Mouse (Mus musculus): ENCODE data around the gene Tbx19.

Gene Tbx19

GRCm38 (mm10) chr1:165160723-165161405 lies at the start of gene Tbx19:
Gene Tbx19, minus strand, starts transcription at chr1:165160773.
- DNase-seq (ENCODE audit: low read depth, low spot score): no peak

DNA sequence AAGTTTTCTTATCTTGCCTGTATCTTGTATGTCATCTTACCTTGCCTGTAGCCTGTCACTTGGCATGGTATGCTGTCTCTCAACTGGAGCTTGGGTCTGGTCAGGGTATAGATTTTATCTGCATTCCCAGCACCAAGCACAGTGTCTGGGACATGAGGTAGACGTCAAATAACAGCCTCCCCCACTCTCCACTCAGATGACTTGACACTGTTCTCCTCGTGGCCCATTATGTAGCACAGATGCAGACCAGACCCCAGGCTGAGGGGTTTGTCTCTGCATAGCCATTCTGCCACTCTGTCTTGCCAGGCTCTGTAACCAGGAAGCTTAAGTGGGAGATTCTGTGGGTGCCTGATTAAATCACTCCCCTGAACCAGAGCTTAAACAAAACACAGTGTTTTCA lies 45.0 kb upstream of the Tbx19 start:
- no peak for DNase-seq (ENCODE audit: low read depth, low spot score)

DNA sequence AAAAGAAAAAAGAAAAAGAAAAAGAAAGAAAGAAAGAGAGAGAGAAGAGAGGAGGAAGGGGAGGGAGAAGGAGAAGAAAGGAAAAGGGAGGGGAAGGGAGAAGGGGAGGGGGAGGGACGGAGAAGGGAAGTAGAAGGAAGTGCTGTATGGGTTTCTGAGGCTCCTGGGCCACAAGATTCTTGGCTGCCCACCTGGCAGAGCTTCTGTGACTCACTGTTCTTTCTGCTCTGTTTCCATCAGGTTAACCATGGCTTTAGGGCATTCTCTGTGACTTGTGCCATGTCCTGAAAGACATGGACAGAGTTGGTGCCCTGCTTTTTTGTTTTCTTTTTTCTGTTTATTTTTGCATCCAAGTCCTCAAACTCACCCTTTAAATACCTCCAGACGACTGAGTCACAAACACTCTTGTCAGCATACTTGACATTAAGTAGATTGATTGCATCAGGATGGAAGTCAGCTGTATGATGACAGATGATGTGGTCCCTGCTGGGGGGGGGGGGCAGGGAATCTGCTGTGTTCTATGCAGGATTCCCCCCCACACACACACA lies 43.0 kb upstream of the Tbx19 start:
- DNase-seq (ENCODE audit: low read depth, low spot score): no peak

DNA sequence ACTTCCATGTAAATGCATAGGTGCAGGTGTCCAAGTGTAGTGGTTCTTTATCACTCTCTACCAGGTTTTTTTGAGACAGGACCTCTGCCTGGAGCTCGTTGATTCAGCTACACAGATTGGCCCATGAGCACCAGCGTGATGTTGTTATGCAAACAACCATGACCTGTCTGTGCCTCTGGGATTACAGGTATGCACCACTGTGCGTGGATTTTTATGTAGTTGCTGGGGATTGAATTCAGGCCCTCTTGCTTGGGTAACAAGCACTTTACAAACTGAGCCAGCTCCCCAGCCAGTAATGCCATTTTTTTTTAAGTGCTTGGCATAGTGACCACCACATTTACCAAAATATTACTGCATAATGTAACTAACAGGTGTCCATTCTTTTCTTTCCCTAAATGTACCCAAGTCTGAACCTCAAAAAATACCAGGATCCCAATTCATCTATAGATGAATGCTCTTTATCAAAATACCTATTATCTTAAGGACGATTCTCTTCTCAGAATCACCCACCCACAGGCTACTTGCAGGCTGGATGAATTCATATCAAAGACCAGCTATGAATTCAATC lies 41.0 kb upstream of the Tbx19 start:
- DNase-seq (ENCODE audit: low read depth, low spot score): no peak

GRCm38 (mm10) chr1:165200748-165201147 lies 40.2 kb upstream of the Tbx19 start:
- DNase-seq (ENCODE audit: low read depth, low spot score): no peak

GRCm38 (mm10) chr1:165199639-165200038 lies 39.1 kb upstream of the Tbx19 start:
- DNase-seq (ENCODE audit: low read depth, low spot score): no peak

GRCm38 (mm10) chr1:165198951-165199350 lies 38.4 kb upstream of the Tbx19 start:
- no peak for DNase-seq (ENCODE audit: low read depth, low spot score)

GRCm38 (mm10) chr1:165197875-165198274 lies 37.3 kb upstream of the Tbx19 start:
- no peak for DNase-seq (ENCODE audit: low read depth, low spot score)

- DNase-seq (ENCODE audit: low read depth, low spot score): no peak
Measured at GRCm38 (mm10) chr1:165195396-165195960, 34.9 kb upstream of the Tbx19 start.

GRCm38 (mm10) chr1:165194662-165195013 lies 34.1 kb upstream of the Tbx19 start:
- no peak for DNase-seq (ENCODE audit: low read depth, low spot score)

GRCm38 (mm10) chr1:165193880-165194661 lies 33.5 kb upstream of the Tbx19 start, which contains the start of gene Sft2d2:
Gene Sft2d2, minus strand, starts transcription at chr1:165194438.
- DNase-seq (ENCODE audit: low read depth, low spot score): peak; percentile 88

DNA sequence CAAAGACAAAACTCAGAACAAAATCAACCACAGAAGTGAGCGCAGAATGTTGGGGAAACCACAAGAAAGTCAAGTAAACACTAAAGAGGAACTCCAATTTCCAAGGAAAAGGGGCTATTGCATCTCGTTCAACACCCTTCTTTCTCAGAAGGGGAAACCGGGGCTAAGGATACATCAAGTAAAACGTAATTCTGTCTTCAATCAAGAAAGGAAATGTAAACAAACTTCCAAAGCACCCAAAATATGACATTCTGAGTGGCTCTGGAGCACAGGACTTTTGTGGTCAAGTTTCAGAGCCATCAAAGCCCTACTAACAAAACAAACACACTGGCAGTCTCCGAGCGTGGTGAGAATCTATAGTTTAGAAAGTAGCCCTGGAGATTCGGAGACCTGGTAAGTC lies 32.9 kb upstream of the Tbx19 start:
- DNase-seq (ENCODE audit: low read depth, low spot score): no peak

GRCm38 (mm10) chr1:165192714-165193264 lies 32.2 kb upstream of the Tbx19 start:
- DNase-seq (ENCODE audit: low read depth, low spot score): no peak

GRCm38 (mm10) chr1:165192102-165192501 lies 31.5 kb upstream of the Tbx19 start:
- DNase-seq (ENCODE audit: low read depth, low spot score): no peak

GRCm38 (mm10) chr1:165191611-165192010 lies 31.0 kb upstream of the Tbx19 start:
- DNase-seq (ENCODE audit: low read depth, low spot score): no peak

- DNase-seq (ENCODE audit: low read depth, low spot score): no peak
Measured at GRCm38 (mm10) chr1:165190571-165191273, 30.1 kb upstream of the Tbx19 start.

- DNase-seq (ENCODE audit: low read depth, low spot score): no peak
Measured at GRCm38 (mm10) chr1:165190068-165190467, 29.5 kb upstream of the Tbx19 start.

DNA sequence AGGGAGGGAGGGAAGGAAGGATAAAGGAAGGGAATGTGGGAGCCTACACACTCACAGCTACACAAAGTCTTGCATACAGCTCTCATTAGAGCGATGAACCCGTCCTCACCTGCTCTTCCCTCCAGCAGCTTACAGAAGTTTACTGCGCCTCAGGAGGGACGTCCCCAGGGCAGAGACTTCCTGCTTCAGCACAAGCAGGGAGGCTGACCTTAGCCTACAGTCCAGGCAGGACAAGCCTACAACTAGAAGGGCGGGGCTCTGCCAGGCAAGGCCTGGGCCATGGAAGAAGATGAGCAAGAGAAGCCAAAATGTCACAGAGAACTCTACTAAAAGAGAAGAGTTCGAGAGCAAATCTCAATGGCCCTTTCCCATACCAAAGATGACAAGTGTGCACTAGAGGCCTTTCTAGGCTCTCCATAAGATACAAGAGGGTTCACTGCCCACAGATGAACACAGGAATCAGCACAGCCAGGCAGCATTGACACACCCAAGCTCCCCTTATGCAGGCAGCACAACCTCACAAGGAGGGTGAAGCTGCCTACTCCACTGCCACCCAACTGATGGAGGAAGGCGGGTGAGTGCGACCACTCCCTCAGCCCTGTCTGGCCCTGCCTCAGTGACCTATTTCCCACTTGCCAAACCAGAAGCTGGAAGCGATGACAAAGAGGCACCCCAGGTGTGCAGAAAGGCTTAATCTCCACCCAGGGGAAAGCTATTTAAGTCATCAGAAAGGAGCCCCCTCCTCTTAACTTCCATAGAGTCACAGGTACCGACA lies 28.4 kb upstream of the Tbx19 start:
- DNase-seq (ENCODE audit: low read depth, low spot score): no peak

DNA sequence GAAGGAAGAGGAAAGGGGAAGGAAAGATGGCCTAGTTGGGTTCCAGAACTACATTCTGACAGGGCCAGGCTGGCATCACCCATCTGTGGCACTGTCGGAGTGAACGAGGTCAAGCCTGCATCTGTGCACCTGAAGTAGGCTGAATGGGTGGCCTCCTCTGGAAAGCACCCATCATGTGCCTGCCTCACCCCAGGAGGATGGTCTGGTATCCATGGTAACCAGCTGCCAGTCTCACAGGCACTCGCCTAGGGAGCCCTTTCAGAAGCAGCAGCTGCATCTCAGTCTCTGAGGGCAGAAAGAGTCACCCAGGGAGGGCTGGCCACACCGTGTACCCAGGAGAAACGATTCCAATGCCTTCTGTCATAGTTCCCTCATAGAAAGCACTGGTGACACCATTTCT lies 26.8 kb upstream of the Tbx19 start:
- DNase-seq (ENCODE audit: low read depth, low spot score): no peak

- DNase-seq (ENCODE audit: low read depth, low spot score): no peak
Measured at GRCm38 (mm10) chr1:165186491-165186890, 25.9 kb upstream of the Tbx19 start.
